Mouse (Mus musculus) forebrain, embryonic 16.5 days (tissue): ENCODE measurements around the gene Telo2. TPM values are rescaled to one million over a fixed set of nuclear protein-coding genes. Genes with fewer than 3 reads are reported as not detected.
A peak's percentile ranks its signal among the peaks of the same experiment; 100 is the strongest.
"Not testable (repeated sequence)": the region's sequence is repeated elsewhere in the genome, so short reads cannot be mapped to it uniquely, and the experiment has no call there.

ENCODE experiments used
- ATAC-seq: fragments of 200-750 bp; cut with Nextera tagmentation; 2 replicates; pipeline ENCODE4 v1.8.0; 2017; ENCODE audit warnings: mild to moderate bottlenecking, moderate library complexity
- H3K27ac ChIP-seq: fragments of 300-500 bp; sonication (generic); 2 replicates; pipeline ENCODE4 v1.5.1; 2014; ENCODE audit warnings: low read length, control low read depth
- H3K27me3 ChIP-seq: fragments of 300-500 bp; sonication (generic); replicated peaks from 2 replicates; pipeline ENCODE4 v1.6.1; 2014; ENCODE audit warnings: low read length; ENCODE audit not compliant: control insufficient read depth, insufficient read depth
- H3K36me3 ChIP-seq: fragments of 300-500 bp; sonication (generic); 2 replicates; pipeline ENCODE4 v1.6.1; 2014; ENCODE audit not compliant: control insufficient read depth, insufficient read depth
- H3K4me1 ChIP-seq: fragments of 300-500 bp; sonication (generic); replicated peaks from 2 replicates; pipeline ENCODE4 v1.6.1; 2014; ENCODE audit warnings: low read length; ENCODE audit not compliant: control insufficient read depth, insufficient read depth
- H3K4me2 ChIP-seq: fragments of 300-500 bp; sonication (generic); 2 replicates; pipeline ENCODE4 v1.6.1; 2014; ENCODE audit warnings: mild to moderate bottlenecking, low read length, control low read depth
- H3K4me3 ChIP-seq: fragments of 300-500 bp; sonication (generic); replicated peaks from 2 replicates; pipeline ENCODE4 v1.5.1; 2014; ENCODE audit warnings: mild to moderate bottlenecking, low read length, control low read depth
- H3K9ac ChIP-seq: fragments of 300-500 bp; sonication (generic); replicated peaks from 2 replicates; pipeline ENCODE4 v1.6.1; 2014; ENCODE audit warnings: low read depth, low read length, control low read depth
- H3K9me3 ChIP-seq: fragments of 300-500 bp; sonication (generic); 2 replicates; pipeline ENCODE4 v1.6.1; 2016; ENCODE audit warnings: low read length; ENCODE audit not compliant: control insufficient read depth
- WGBS: fragments of 180-500 bp; shearing (Covaris S2); extraction: QIAGEN DNeasy Blood & Tissue Kit; methylation state at CpG from one replicate; pipeline ENCODE4 v1.1.7; 2014; 5-methylcytosine and 5-hydroxymethylcytosine counted together
- polyA plus RNA-seq: library from polyadenylated mRNA; unstranded; fragments of >200 nt; fragmentation: Nextera tagmentation; extraction: Ambion mirVana; gene quantifications from 2 replicates; pipeline ENCODE4 v1.2.1, GENCODE M21; 2015

The Telo2 gene
- polyA plus RNA-seq, 1 experiment from 2014 or later = 62.9 TPM

GRCm38 (mm10) chr17:25127681-25128080 lies 11.9 kb upstream of the Telo2 start:
- H3K27ac ChIP-seq = no peak overlapping the region
- no peak overlapping the region for H3K4me2 ChIP-seq
- H3K9me3 ChIP-seq = no peaks in the 10 kb centered on the region
- no peaks in the 10 kb centered on the region for H3K36me3 ChIP-seq
- ATAC-seq = no peak
- H3K27me3 ChIP-seq = no peaks in the 10 kb centered on the region; the same call in 1 of the 2 replicates
- H3K9ac ChIP-seq = no peak overlapping the region
- 68% methylated on average over 9 of the region's 9 CpGs for WGBS
- no peak overlapping the region for H3K4me3 ChIP-seq
- H3K4me1 ChIP-seq = no peaks in the 10 kb centered on the region

DNA sequence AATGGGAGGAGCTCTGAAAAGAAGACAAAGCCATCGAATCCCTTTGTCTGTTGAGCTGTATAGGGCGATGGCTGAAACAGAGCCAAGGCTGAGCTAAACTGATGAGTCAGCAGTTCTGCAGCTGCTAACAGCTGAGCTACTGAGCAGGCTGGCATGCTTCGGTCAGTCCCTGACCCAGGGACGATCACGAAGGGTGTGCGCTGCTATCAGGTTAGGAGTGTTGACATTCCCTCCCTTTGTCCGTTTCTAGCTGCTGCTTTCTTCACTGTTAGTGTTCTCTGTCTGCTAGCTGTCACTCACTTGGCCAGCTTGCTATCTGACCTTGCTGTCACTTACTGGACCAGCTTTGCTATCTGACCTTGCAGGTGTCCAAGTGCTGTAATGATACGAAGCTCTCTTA lies 11.3 kb upstream of the Telo2 start:
- Histone ChIP-seq H3K9me3 (no peaks in the 10 kb centered on the region), H3K9ac (no peak overlapping the region), H3K36me3 (no peaks in the 10 kb centered on the region), H3K4me2 (no peak overlapping the region), H3K27ac (no peak overlapping the region), H3K27me3 (no peaks in the 10 kb centered on the region; the same call in 1 of the 2 replicates), H3K4me1 (no peaks in the 10 kb centered on the region), H3K4me3 (no peak overlapping the region)
- no peak for ATAC-seq
- 57% methylated on average over 8 of the region's 8 CpGs for WGBS

DNA sequence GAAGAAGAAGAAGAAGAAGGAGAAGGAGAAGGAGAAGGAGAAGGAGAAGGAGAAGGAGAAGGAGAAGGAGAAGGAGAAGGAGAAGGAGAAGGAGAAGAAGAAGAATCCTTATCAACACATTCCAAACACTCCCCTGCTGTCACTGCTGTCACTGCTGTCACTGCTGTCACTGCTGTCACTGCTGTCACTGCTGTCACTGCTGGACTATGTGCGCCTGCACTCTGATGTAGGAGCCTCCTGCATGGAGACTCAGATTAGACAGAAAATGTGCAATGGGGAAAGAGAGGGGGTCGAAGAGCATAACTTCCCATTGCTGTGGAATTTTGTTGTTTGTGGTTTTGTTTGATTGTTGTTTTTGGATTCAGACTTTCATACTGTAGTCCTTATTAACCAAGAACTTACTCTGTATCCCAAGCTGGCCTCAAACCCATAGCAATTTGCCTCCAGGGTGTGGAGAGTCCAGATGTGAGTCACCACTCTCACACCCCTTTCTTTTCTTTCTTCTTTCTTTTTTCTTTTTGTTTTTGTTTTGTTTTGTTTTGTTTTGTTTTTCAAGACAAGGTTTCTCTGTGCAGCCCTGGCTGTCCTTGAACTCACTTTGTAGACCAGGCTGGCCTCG lies 9.8 kb upstream of the Telo2 start:
- WGBS = 72% methylated on average over 3 of the region's 3 CpGs
- not testable (repeated sequence) for H3K27ac ChIP-seq, H3K27me3 ChIP-seq, H3K9me3 ChIP-seq, H3K4me1 ChIP-seq, H3K4me3 ChIP-seq, H3K36me3 ChIP-seq, H3K4me2 ChIP-seq, H3K9ac ChIP-seq, ATAC-seq

DNA sequence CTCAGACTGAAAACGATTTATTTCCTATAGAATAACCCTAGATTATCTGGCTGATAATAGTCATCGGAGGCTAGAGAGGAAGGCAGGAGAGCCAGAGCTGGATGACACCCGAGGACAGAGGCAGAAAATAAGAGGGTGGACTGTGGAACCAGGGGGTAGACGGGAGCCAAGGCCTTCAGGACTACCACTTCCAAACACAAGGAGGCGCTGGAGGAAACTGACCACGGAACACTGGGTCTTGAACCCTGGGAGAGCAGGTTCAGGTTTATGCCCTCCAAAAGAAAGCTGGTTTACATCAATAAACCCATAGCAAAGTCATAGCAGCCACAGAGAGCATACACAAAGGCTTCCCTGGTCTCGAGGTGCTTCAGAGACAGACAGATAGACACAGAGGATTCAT lies 8.2 kb upstream of the Telo2 start:
- Histone ChIP-seq H3K4me2 (no peak overlapping the region), H3K27ac (no peak overlapping the region), H3K9me3 (no peaks in the 10 kb centered on the region), H3K27me3 (no peaks in the 10 kb centered on the region; the same call in 1 of the 2 replicates), H3K4me3 (no peak overlapping the region), H3K4me1 (no peaks in the 10 kb centered on the region), H3K9ac (no peak overlapping the region), H3K36me3 (no peaks in the 10 kb centered on the region)
- 28% methylated on average over 7 of the region's 7 CpGs for WGBS
- no peak for ATAC-seq

DNA sequence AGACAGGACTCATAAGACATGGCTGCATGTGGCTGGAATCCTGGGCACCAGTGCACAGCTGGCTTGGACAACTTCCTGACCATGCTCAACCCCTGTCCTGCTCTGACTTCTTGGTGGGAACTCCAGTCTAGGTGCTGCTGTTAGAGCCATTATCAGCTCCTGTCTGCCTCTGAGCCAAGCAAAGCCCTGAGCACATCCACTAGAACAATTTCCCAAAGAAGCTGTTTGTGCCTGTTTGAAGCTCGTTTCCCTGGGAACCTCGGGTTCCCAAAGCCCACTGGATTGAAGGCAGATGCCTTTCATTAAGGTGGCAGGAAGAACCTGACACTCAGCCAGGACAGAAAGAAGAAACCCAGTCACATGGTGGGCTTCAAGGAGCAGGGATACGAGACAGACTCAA lies 4.6 kb upstream of the Telo2 start, which contains the start of gene Ptx4:
TSS of gene Ptx4 (plus strand) at position 355 of the 400 bp plus-strand sequence.
- Histone ChIP-seq H3K4me2 (no peak within 1 kb of the TSS), H3K4me1 (peaks cover 5% of the 10 kb centered on the region), H3K9me3 (no peaks in the 10 kb centered on the region), H3K27ac (no peak within 1 kb of the TSS), H3K9ac (no peak within 1 kb of the TSS), H3K4me3 (no peak within 1 kb of the TSS), H3K36me3 (no peaks in the 10 kb centered on the region), H3K27me3 (no peaks in the 10 kb centered on the region; the same call in 1 of the 2 replicates)
- no peak for ATAC-seq
- 48% methylated on average over 3 of the region's 3 CpGs for WGBS

GRCm38 (mm10) chr17:25117263-25117662 lies 1.5 kb upstream of the Telo2 start:
- Histone ChIP-seq H3K4me2 (no peak overlapping the region), H3K27ac (no peak overlapping the region), H3K4me1 (peaks cover 19% of the 10 kb centered on the region), H3K36me3 (no peaks in the 10 kb centered on the region), H3K27me3 (no peaks in the 10 kb centered on the region), H3K4me3 (no peak overlapping the region), H3K9ac (no peak overlapping the region), H3K9me3 (no peaks in the 10 kb centered on the region)
- 39% methylated on average over 4 of the region's 4 CpGs for WGBS
- ATAC-seq = no peak

DNA sequence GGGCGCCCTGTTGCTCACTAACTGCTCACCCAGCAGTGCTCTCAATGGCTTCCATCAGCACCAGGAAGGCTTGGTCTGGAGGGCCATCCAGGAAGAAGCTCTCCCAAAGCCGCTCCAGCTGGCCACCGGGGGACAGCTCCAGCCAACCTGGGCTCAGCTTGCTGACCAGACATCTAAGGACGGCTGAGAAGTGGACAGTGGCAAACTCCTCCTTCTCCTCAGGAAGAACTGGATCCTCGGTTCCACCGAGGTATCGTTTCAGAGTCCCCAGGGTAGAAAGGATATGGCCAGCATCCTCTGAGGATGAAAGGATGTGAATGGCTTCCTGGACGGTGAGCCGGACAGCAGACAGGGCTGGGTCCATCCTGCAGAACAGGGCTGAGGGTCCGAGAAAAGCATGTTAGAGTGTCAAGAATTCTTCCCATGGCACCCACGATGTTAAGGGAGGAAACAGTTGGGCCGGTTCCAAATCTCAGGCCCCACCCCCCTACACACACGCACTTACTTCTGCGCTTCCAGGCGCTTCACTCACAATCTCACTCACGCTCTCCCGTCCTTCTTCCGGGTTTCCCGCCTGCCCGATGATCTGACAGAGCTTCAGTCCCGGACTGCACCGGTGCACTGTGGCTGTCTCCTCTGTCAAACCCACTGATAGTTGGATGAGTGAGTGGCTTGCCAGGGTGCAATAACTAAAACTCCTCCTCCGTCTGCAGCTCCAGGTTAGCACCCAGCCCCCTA lies 690 bp downstream of the Telo2 start:
- peak overlapping the region; percentile 78 for H3K4me3 ChIP-seq
- H3K36me3 ChIP-seq = no peaks in the 10 kb centered on the region
- WGBS = 12% methylated on average over 23 of the region's 23 CpGs
- peak; percentile 24 for ATAC-seq
- no peaks in the 10 kb centered on the region for H3K27me3 ChIP-seq
- peak overlapping the region; percentile 99 for H3K4me2 ChIP-seq
- peak overlapping the region; percentile 86 for H3K27ac ChIP-seq
- peak overlapping the region; percentile 80 for H3K9ac ChIP-seq
- H3K4me1 ChIP-seq = peaks cover 22% of the 10 kb centered on the region
- no peaks in the 10 kb centered on the region for H3K9me3 ChIP-seq

DNA sequence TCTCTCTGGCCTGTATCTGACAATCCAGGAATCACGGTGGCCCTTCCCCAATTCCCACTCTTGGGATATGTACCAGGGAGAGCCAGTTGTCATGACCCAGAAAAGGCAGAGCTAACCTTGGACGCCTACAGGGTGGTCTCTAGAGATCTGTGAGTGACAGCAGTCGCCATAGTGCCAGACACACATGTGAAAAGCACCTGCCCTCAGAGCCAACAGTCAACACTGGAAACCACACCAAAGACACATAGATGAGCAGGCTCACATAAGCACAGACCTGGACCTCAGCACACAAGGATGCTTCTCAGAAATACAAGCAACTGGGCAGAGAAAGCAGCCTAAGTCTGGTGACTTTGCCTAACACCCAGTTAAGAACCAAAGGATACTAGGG lies 3.4 kb downstream of the Telo2 start:
- peak overlapping the region; percentile 83 for H3K27ac ChIP-seq
- H3K9ac ChIP-seq = no peak overlapping the region
- no peak overlapping the region for H3K4me3 ChIP-seq
- H3K27me3 ChIP-seq = no peaks in the 10 kb centered on the region
- WGBS = 74% methylated on average over 3 of the region's 3 CpGs
- no peak for ATAC-seq
- H3K4me2 ChIP-seq = peak overlapping the region; percentile 0; the same call in 1 of the 2 replicates
- H3K4me1 ChIP-seq = peaks cover 22% of the 10 kb centered on the region
- peaks cover 3% of the 10 kb centered on the region; the same call in 1 of the 2 replicates for H3K36me3 ChIP-seq
- H3K9me3 ChIP-seq = no peaks in the 10 kb centered on the region

DNA sequence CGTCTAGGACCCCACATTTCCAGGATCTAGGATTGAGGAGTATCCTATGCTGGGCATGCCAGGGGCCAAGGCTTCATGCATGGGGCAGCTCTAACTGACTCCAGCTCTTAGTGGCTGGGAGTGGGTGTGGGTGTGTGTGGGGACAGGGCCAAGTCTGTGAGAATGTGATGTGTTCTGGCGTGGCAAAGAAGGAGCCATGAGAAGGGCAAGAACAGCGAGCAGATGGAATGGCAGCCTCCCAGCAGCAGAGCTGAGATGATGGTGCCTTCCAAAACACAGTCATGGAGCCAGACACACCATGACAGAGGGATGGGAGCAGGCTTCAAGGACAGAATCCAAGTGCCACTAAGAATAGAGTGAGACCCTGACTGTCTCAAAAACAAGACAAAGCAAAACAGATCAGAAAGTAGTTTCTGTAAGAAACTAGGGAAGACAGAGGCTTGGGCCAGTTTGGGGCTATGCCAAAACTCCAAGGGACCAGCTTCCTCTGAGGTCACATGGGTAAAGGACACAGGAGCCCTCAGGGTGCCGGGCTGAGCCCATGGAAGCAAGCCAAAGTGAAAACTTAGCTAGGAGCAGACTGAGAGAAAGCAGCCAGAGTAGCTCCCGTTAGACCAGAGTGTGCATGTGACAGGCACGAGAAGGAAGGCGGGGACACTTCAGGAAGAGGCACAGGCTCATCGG lies 3.9 kb downstream of the Telo2 start:
- Histone ChIP-seq H3K9me3 (no peaks in the 10 kb centered on the region), H3K4me2 (peak overlapping the region; percentile 0; the same call in 1 of the 2 replicates), H3K27ac (peak overlapping the region; percentile 83), H3K27me3 (no peaks in the 10 kb centered on the region), H3K36me3 (peaks cover 3% of the 10 kb centered on the region; the same call in 1 of the 2 replicates), H3K4me3 (no peak overlapping the region), H3K9ac (no peak overlapping the region), H3K4me1 (peaks cover 22% of the 10 kb centered on the region)
- 69% methylated on average over 8 of the region's 8 CpGs for WGBS
- ATAC-seq = peak; percentile 56
